Mouse (Mus musculus) bone marrow macrophage, adult 2 months (primary cell): ENCODE data around the gene Cga. TPM values are rescaled to one million over a fixed set of nuclear protein-coding genes. Genes with fewer than 3 reads are reported as not detected.
"Not testable (repeated sequence)": the region's sequence is repeated elsewhere in the genome, so short reads cannot be mapped to it uniquely, and the experiment has no call there.

ENCODE experiments used
- H3K27ac ChIP-seq: 2 replicates; pipeline ENCODE4 v1.5.1; 2012; ENCODE audit warnings: low read depth, low read length; ENCODE audit not compliant: insufficient read depth
- H3K4me1 ChIP-seq: 2 replicates; pipeline ENCODE4 v1.6.1; 2012; ENCODE audit warnings: low read length; ENCODE audit not compliant: control insufficient read depth, insufficient read depth
- H3K4me3 ChIP-seq: 2 replicates; pipeline ENCODE4 v1.5.1; 2012; ENCODE audit warnings: mild to moderate bottlenecking, low read length, moderate library complexity; ENCODE audit not compliant: insufficient read depth
- CTCF ChIP-seq: IDR thresholded peaks from 2 replicates; pipeline ENCODE4 v1.5.1; 2012; ENCODE audit warnings: low read depth, mild to moderate bottlenecking, low read length, moderate library complexity
- POLR2A ChIP-seq: IDR thresholded peaks from 2 replicates; pipeline ENCODE4 v1.6.1; 2012; ENCODE audit warnings: mild to moderate bottlenecking, low read depth, low read length, borderline replicate concordance
- polyA plus RNA-seq: library from polyadenylated mRNA; stranded (reverse); fragments of >200 nt; gene quantifications from 2 replicates; pipeline ENCODE4 v1.2.4, GENCODE M21; 2012; ENCODE audit not compliant: missing spikeins, insufficient read depth, insufficient read length

Cga gene
- polyA plus RNA-seq, 1 experiment: not detected

DNA sequence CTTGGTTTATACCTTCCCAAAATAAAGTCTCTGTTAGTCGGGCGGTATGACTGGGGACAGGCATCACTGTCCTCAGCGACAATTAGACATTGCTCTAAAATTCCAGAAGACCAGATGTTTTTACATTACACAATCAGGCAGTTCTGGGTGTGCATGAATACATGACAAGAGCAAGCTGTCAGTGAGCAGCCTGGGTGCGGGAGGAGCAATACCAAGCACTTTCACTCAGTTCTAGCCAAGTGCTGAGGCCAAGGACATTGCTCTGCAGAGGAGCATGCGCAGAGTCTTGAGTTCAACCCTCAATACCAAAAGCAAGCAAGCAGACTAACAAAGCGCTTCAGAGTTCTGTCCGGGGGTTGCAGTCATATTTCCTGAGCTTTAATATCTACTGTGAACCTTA is 14.5 kb downstream of the Cga start:
- Histone ChIP-seq H3K4me3 (no peak overlapping the region), H3K4me1 (no peaks in the 10 kb centered on the region), H3K27ac (no peak overlapping the region)
- TF ChIP-seq POLR2A (no peak), CTCF (no peak)

GRCm38 (mm10) chr4:34911401-34911800 is 17.8 kb downstream of the Cga start:
- H3K4me3 ChIP-seq: no peak overlapping the region
- no peaks in the 10 kb centered on the region for H3K4me1 ChIP-seq
- H3K27ac ChIP-seq: no peak overlapping the region
- TF ChIP-seq POLR2A: no peak
- no peak for TF ChIP-seq CTCF

- H3K4me3 ChIP-seq: no peak overlapping the region
- H3K27ac ChIP-seq: no peak overlapping the region
- H3K4me1 ChIP-seq: no peaks in the 10 kb centered on the region
- TF ChIP-seq CTCF (no peak), POLR2A (no peak)
Observed at GRCm38 (mm10) chr4:34912171-34912570, 18.6 kb downstream of the Cga start.

DNA sequence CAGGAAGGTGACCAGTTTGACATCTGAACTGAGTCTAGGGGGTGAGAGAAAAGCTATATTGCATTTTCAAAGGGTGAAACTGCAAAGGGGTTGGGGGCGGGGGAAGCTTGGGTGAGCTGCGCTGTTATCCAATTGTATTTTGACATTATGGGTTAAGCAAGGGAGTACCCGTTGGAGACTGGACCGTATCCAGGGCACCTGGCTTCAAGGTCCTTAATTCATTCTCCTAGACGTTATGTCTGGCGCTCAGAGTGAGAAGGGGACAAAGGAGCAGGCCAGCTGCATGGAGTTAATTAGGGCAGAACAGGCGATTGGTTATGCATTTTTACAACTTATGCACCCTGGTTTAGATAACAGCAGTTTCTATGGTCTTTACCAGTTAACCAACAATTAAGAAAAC is 23.8 kb downstream of the Cga start:
- no peak overlapping the region for H3K4me3 ChIP-seq
- no peaks in the 10 kb centered on the region for H3K4me1 ChIP-seq
- no peak for TF ChIP-seq CTCF
- no peak for TF ChIP-seq POLR2A
- no peak overlapping the region for H3K27ac ChIP-seq

GRCm38 (mm10) chr4:34922177-34922870 is 28.7 kb downstream of the Cga start:
- no peak overlapping the region for H3K27ac ChIP-seq
- H3K4me3 ChIP-seq: no peak overlapping the region
- TF ChIP-seq CTCF (no peak), POLR2A (no peak)
- H3K4me1 ChIP-seq: no peaks in the 10 kb centered on the region

GRCm38 (mm10) chr4:34928386-34928785 is 34.8 kb downstream of the Cga start:
- not testable (repeated sequence) for H3K4me1 ChIP-seq

GRCm38 (mm10) chr4:34941046-34941445 is 47.5 kb downstream of the Cga start:
- Histone ChIP-seq H3K4me1 (no peaks in the 10 kb centered on the region), H3K4me3 (no peak overlapping the region), H3K27ac (no peak overlapping the region)
- TF ChIP-seq CTCF: no peak
- TF ChIP-seq POLR2A: no peak

More at GRCm38 (mm10) chr4:34928386-34928785, 34.8 kb downstream of the Cga start:
- H3K4me3 ChIP-seq, H3K27ac ChIP-seq: not testable (repeated sequence)

DNA sequence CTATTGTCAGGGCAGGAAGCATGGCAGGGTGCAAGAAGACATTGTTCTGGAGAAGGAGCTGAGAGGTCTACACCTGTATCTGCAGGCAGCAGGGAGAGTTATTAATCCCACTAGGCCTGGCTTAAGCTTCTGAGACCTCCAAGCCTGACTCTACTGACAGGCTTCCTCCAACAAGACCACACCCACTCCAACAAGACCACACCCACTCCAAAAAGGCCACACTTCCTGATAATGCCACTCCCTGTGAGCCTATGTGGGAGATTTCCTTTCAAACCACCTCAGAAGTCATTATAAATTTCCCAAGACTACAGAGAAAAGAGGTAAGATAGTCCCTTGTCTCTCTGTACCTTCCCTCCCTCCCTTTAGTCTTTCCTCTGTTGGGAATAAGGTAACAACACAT is 53.6 kb downstream of the Cga start:
- H3K4me1 ChIP-seq: no peaks in the 10 kb centered on the region; the same call in 1 of the 2 replicates
- H3K27ac ChIP-seq: no peak overlapping the region
- no peak overlapping the region for H3K4me3 ChIP-seq
- TF ChIP-seq CTCF (no peak), POLR2A (no peak)

GRCm38 (mm10) chr4:34953716-34954115 is 60.1 kb downstream of the Cga start:
- H3K4me3 ChIP-seq: no peak overlapping the region
- H3K27ac ChIP-seq: no peak overlapping the region
- TF ChIP-seq POLR2A (no peak), CTCF (no peak)
- H3K4me1 ChIP-seq: no peaks in the 10 kb centered on the region

Other genes starting within 250 kb of the Cga start
- 17.1 and 17.6 TPM in 2 replicates for gene Slc35a1, start 206.3 kb upstream of the Cga start, polyA plus RNA-seq
- gene Cfap206, start 163.6 kb upstream of the Cga start, polyA plus RNA-seq: not detected in 2 replicates
- gene Gm136, start 137.5 kb upstream of the Cga start, polyA plus RNA-seq: not detected in 2 replicates
- 19.9 and 24.2 TPM in 2 replicates for gene Smim8, start 115.4 kb upstream of the Cga start, polyA plus RNA-seq
- gene Zfp292, start 10.8 kb upstream of the Cga start, polyA plus RNA-seq: 13.9 and 14.8 TPM in 2 replicates